Mouse (Mus musculus) embryonic facial prominence, embryonic 12.5 days (tissue): ENCODE data around the gene Lzic. TPM values are rescaled to one million over a fixed set of nuclear protein-coding genes. Genes with fewer than 3 reads are reported as not detected.

Experiments used
- ATAC-seq: fragments of 200-750 bp; cut with Nextera tagmentation; 2 replicates; pipeline ENCODE4 v1.8.0; 2017; ENCODE audit not compliant: insufficient number of reproducible peaks, insufficient read depth, low FRiP score, low TSS enrichment
- H3K27ac ChIP-seq: fragments of 300-500 bp; sonication (generic); 2 replicates; pipeline ENCODE4 v1.5.1; 2016; ENCODE audit warnings: mild to moderate bottlenecking
- H3K27me3 ChIP-seq: fragments of 300-500 bp; sonication (generic); 2 replicates; pipeline ENCODE4 v1.6.1; 2016; ENCODE audit warnings: mild to moderate bottlenecking, moderate library complexity
- H3K36me3 ChIP-seq: fragments of 300-500 bp; sonication (generic); 2 replicates; pipeline ENCODE4 v1.6.1; 2016; ENCODE audit warnings: mild to moderate bottlenecking
- H3K4me1 ChIP-seq: fragments of 300-500 bp; sonication (generic); 2 replicates; pipeline ENCODE4 v1.6.1; 2016
- H3K4me2 ChIP-seq: fragments of 300-500 bp; sonication (generic); replicated peaks from 2 replicates; pipeline ENCODE4 v1.6.1; 2016; ENCODE audit warnings: mild to moderate bottlenecking, moderate library complexity
- H3K4me3 ChIP-seq: fragments of 300-500 bp; sonication (generic); 2 replicates; pipeline ENCODE4 v1.5.1; 2016; ENCODE audit warnings: mild to moderate bottlenecking
- H3K9ac ChIP-seq: fragments of 300-500 bp; sonication (generic); 2 replicates; pipeline ENCODE4 v1.6.1; 2016; ENCODE audit warnings: mild to moderate bottlenecking, moderate library complexity
- H3K9me3 ChIP-seq: fragments of 300-500 bp; sonication (generic); 2 replicates; pipeline ENCODE4 v1.6.1; 2016; ENCODE audit warnings: mild to moderate bottlenecking, moderate library complexity
- WGBS: fragments of 180-500 bp; shearing (Covaris S2); methylation state at CpG from one replicate; pipeline ENCODE4 v1.1.7; 2016; 5-methylcytosine and 5-hydroxymethylcytosine counted together
- polyA plus RNA-seq: library from polyadenylated mRNA; unstranded; fragments of >200 nt; fragmentation: Nextera tagmentation; extraction: Ambion mirVana; gene quantifications from 2 replicates; pipeline ENCODE4 v1.2.1, GENCODE M21; 2016

Lzic gene
- 55.5 and 57.6 TPM in 2 replicates for polyA plus RNA-seq

GRCm38 (mm10) chr4:149485053-149485824 is at the start of gene Lzic, which contains the start of gene Nmnat1:
TSS of gene Lzic (plus strand) at chr4:149485229.
TSS of gene Nmnat1 (minus strand) at chr4:149485202.
- Histone ChIP-seq H3K4me3 (peak within 1 kb of the TSS; percentile 90), H3K27me3 (no peaks in the 10 kb centered on the region), H3K27ac (peak within 1 kb of the TSS; percentile 82), H3K9me3 (no peaks in the 10 kb centered on the region), H3K36me3 (peaks cover 32% of the 10 kb centered on the region), H3K4me2 (peak within 1 kb of the TSS; percentile 82), H3K9ac (peak within 1 kb of the TSS; percentile 77), H3K4me1 (peaks cover 15% of the 10 kb centered on the region)
- peak; percentile 95 for ATAC-seq
- under 1% methylated on average over 60 of the region's 60 CpGs for WGBS

GRCm38 (mm10) chr4:149440576-149440975 is 44.5 kb upstream of the Lzic start:
- Histone ChIP-seq H3K36me3 (no peaks in the 10 kb centered on the region), H3K4me2 (no peak overlapping the region), H3K9ac (no peak overlapping the region), H3K27me3 (no peaks in the 10 kb centered on the region), H3K9me3 (no peaks in the 10 kb centered on the region), H3K4me1 (peaks cover 18% of the 10 kb centered on the region), H3K4me3 (no peak overlapping the region), H3K27ac (no peak overlapping the region)
- 0 out of 2 replicates have a peak, but pooled peaks have one; percentile 26 for ATAC-seq
- WGBS: 52% methylated on average over 8 of the region's 8 CpGs

GRCm38 (mm10) chr4:149442436-149442835 is 42.6 kb upstream of the Lzic start:
- 41% methylated on average over 3 of the region's 3 CpGs for WGBS
- no peak for ATAC-seq
- H3K4me1 ChIP-seq: peaks cover 25% of the 10 kb centered on the region

GRCm38 (mm10) chr4:149444465-149444864 is 40.6 kb upstream of the Lzic start:
- H3K36me3 ChIP-seq: no peaks in the 10 kb centered on the region
- H3K4me2 ChIP-seq: peak overlapping the region; percentile 48
- no peaks in the 10 kb centered on the region for H3K9me3 ChIP-seq
- ATAC-seq: no peak
- H3K27me3 ChIP-seq: no peaks in the 10 kb centered on the region
- peaks cover 25% of the 10 kb centered on the region for H3K4me1 ChIP-seq
- no peak overlapping the region for H3K4me3 ChIP-seq
- no peak overlapping the region for H3K9ac ChIP-seq
- peak overlapping the region; percentile 92 for H3K27ac ChIP-seq
- WGBS: 69% methylated on average over 1 of the region's 1 CpGs

More at GRCm38 (mm10) chr4:149442436-149442835, 42.6 kb upstream of the Lzic start:
- no peak overlapping the region for H3K4me2 ChIP-seq
- no peak overlapping the region for H3K27ac ChIP-seq
- H3K9me3 ChIP-seq: no peaks in the 10 kb centered on the region
- no peaks in the 10 kb centered on the region for H3K36me3 ChIP-seq
- H3K9ac ChIP-seq: no peak overlapping the region
- H3K27me3 ChIP-seq: no peaks in the 10 kb centered on the region
- no peak overlapping the region for H3K4me3 ChIP-seq

- peak; percentile 92 for ATAC-seq
- Histone ChIP-seq H3K4me1 (peaks cover 24% of the 10 kb centered on the region), H3K4me2 (peak overlapping the region; percentile 48), H3K27ac (peak overlapping the region; percentile 92), H3K36me3 (no peaks in the 10 kb centered on the region), H3K9me3 (no peaks in the 10 kb centered on the region), H3K4me3 (peak overlapping the region; percentile 34), H3K27me3 (no peaks in the 10 kb centered on the region), H3K9ac (peak overlapping the region; percentile 47)
- WGBS: under 1% methylated on average over 36 of the region's 36 CpGs
These were observed 39.9 kb upstream of the Lzic start for GRCm38 (mm10) chr4:149444964-149445701.

- no peak; the same call in 1 of the 2 replicates for ATAC-seq
- Histone ChIP-seq H3K9me3 (no peaks in the 10 kb centered on the region), H3K4me2 (peak overlapping the region; percentile 48), H3K27me3 (no peaks in the 10 kb centered on the region), H3K4me1 (peaks cover 17% of the 10 kb centered on the region), H3K4me3 (peak overlapping the region; percentile 34), H3K27ac (peak overlapping the region; percentile 92), H3K36me3 (no peaks in the 10 kb centered on the region), H3K9ac (no peak overlapping the region; the same call in 1 of the 2 replicates)
- 2% methylated on average over 11 of the region's 11 CpGs for WGBS
These were observed 39.2 kb upstream of the Lzic start for GRCm38 (mm10) chr4:149445868-149446267.

- no peak for ATAC-seq
- 33% methylated on average over 1 of the region's 1 CpGs for WGBS
- Histone ChIP-seq H3K27me3 (no peaks in the 10 kb centered on the region), H3K36me3 (no peaks in the 10 kb centered on the region), H3K4me1 (peaks cover 14% of the 10 kb centered on the region), H3K4me3 (0 out of 2 replicates have a peak overlapping the region, but pooled peaks have one; percentile 34), H3K9ac (no peak overlapping the region; the same call in 1 of the 2 replicates), H3K27ac (peak overlapping the region; percentile 92), H3K9me3 (no peaks in the 10 kb centered on the region), H3K4me2 (peak overlapping the region; percentile 48)
These were observed 38.7 kb upstream of the Lzic start for GRCm38 (mm10) chr4:149446309-149446708.

GRCm38 (mm10) chr4:149450636-149451035 is 34.4 kb upstream of the Lzic start:
- 84% methylated on average over 3 of the region's 3 CpGs for WGBS
- ATAC-seq: no peak
- no peaks in the 10 kb centered on the region for H3K9me3 ChIP-seq
- H3K9ac ChIP-seq: no peak overlapping the region
- peaks cover 7% of the 10 kb centered on the region for H3K4me1 ChIP-seq
- H3K27ac ChIP-seq: no peak overlapping the region
- H3K4me2 ChIP-seq: no peak overlapping the region
- no peak overlapping the region for H3K4me3 ChIP-seq
- H3K36me3 ChIP-seq: no peaks in the 10 kb centered on the region
- no peaks in the 10 kb centered on the region for H3K27me3 ChIP-seq

GRCm38 (mm10) chr4:149453656-149454055 is 31.4 kb upstream of the Lzic start:
- no peak for ATAC-seq
- no peaks in the 10 kb centered on the region for H3K9me3 ChIP-seq
- no peak overlapping the region for H3K4me3 ChIP-seq
- WGBS: 89% methylated on average over 4 of the region's 4 CpGs
- no peaks in the 10 kb centered on the region for H3K36me3 ChIP-seq
- no peaks in the 10 kb centered on the region for H3K27me3 ChIP-seq
- no peak overlapping the region for H3K4me2 ChIP-seq
- no peaks in the 10 kb centered on the region for H3K4me1 ChIP-seq
- H3K27ac ChIP-seq: no peak overlapping the region
- H3K9ac ChIP-seq: no peak overlapping the region

GRCm38 (mm10) chr4:149454263-149454662 is 30.8 kb upstream of the Lzic start:
- H3K4me1 ChIP-seq: no peaks in the 10 kb centered on the region
- 84% methylated on average over 17 of the region's 17 CpGs for WGBS
- H3K4me2 ChIP-seq: no peak overlapping the region
- H3K4me3 ChIP-seq: no peak overlapping the region
- no peaks in the 10 kb centered on the region for H3K9me3 ChIP-seq
- no peaks in the 10 kb centered on the region for H3K27me3 ChIP-seq
- no peak overlapping the region for H3K27ac ChIP-seq
- H3K9ac ChIP-seq: no peak overlapping the region
- no peak for ATAC-seq
- no peaks in the 10 kb centered on the region for H3K36me3 ChIP-seq

- Histone ChIP-seq H3K36me3 (no peaks in the 10 kb centered on the region), H3K4me2 (no peak within 1 kb of the TSS), H3K9me3 (no peaks in the 10 kb centered on the region), H3K4me3 (no peak within 1 kb of the TSS), H3K9ac (no peak within 1 kb of the TSS), H3K27ac (no peak within 1 kb of the TSS), H3K4me1 (no peaks in the 10 kb centered on the region), H3K27me3 (no peaks in the 10 kb centered on the region)
- WGBS: 52% methylated on average over 8 of the region's 8 CpGs
- ATAC-seq: no peak
These were observed 30.1 kb upstream of the Lzic start, which contains the start of gene Rbp7 for GRCm38 (mm10) chr4:149454879-149455278. TSS of gene Rbp7 (minus strand) at chr4:149454978.
